15 mouse cellular contexts compared by ENCODE assay signal in the genomic region with DNA sequence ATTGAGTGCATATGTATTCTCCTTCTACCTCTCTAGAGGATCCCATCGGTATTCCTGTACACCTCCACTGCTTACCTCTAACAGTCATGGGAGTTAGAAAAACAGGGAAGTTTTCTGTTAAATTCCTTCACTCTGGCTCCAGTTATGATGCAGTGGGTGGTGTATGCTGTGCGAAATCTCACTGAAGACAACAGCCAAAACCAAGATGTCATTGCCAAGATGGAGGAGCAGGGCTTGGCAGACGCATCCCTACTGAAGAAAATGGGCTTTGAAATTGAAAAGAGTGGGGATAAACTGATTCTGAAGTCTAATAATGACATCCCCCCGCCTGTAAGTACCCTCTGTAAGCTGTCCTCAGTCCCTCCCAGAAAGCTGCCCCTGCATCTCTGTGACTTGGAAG. TPM values are rescaled to one million over a fixed set of nuclear protein-coding genes. Genes with fewer than 3 reads are reported as not detected.
DNase-seq lines count a peak whose midpoint lies in the region; ATAC-seq and TF ChIP-seq lines count a peak whose summit lies in the region.
"Had no signal": no experiment of that assay in that cellular context is flagged by ENCODE, and none has a peak within 500 bp of the region (broad histone marks: within the 10 kb centered on the region; RNA-seq: fewer than 3 reads in every experiment).

No protein-coding gene starts in this region.

- no peak overlapping the region for H3K4me3 ChIP-seq in layer of hippocampus, adult 2 months
- H3K4me3 ChIP-seq in embryonic facial prominence, embryonic 10.5 days, result no peak overlapping the region
- no peak overlapping the region for H3K4me3 ChIP-seq in forebrain, embryonic 16.5 days (replicated peaks; ENCODE audit: low read length)
- H3K4me3 ChIP-seq in midbrain, embryonic 14.5 days (replicated peaks; ENCODE audit: low read depth, low read length), result no peak overlapping the region
- H3K4me3 ChIP-seq in liver, postnatal 0 days (ENCODE audit: low read depth, low read length), result no peak overlapping the region
- H3K4me3 ChIP-seq: liver, embryonic 13.5 days had no signal

- peaks cover 54% of the 10 kb centered on the region for H3K4me1 ChIP-seq in embryonic facial prominence, embryonic 10.5 days
- H3K4me1 ChIP-seq in forebrain, embryonic 16.5 days (replicated peaks; ENCODE audit: control insufficient read depth, insufficient read depth, low read length), result peaks cover 88% of the 10 kb centered on the region
- peaks cover 90% of the 10 kb centered on the region for H3K4me1 ChIP-seq in midbrain, embryonic 14.5 days (ENCODE audit: control insufficient read depth, insufficient read depth, low read length)
- H3K4me1 ChIP-seq in liver, postnatal 0 days (ENCODE audit: insufficient read depth), result no peaks in the 10 kb centered on the region
- H3K4me1 ChIP-seq: liver, embryonic 13.5 days had no signal

- H3K4me2 ChIP-seq in forebrain, embryonic 16.5 days (ENCODE audit: low read length), result no peak overlapping the region
- H3K4me2 ChIP-seq in midbrain, embryonic 14.5 days (ENCODE audit: low read length), result no peak overlapping the region
- H3K4me2 ChIP-seq in liver, postnatal 0 days (ENCODE audit: low read depth, low read length), result no peak overlapping the region
- H3K4me2 ChIP-seq: liver, embryonic 13.5 days had no signal

- no peaks in the 10 kb centered on the region for H3K9me3 ChIP-seq in embryonic facial prominence, embryonic 10.5 days
- no peaks in the 10 kb centered on the region for H3K9me3 ChIP-seq in forebrain, embryonic 16.5 days (ENCODE audit: control insufficient read depth, low read length)
- no peaks in the 10 kb centered on the region for H3K9me3 ChIP-seq in midbrain, embryonic 14.5 days (ENCODE audit: control insufficient read depth, low read length)
- no peaks in the 10 kb centered on the region for H3K9me3 ChIP-seq in liver, postnatal 0 days (ENCODE audit: low read length)
- H3K9me3 ChIP-seq: liver, embryonic 13.5 days had no signal

- H3K9ac ChIP-seq in forebrain, embryonic 16.5 days (replicated peaks; ENCODE audit: low read depth, low read length), result no peak overlapping the region
- no peak overlapping the region for H3K9ac ChIP-seq in midbrain, embryonic 14.5 days (replicated peaks; ENCODE audit: low read length)
- no peak overlapping the region for H3K9ac ChIP-seq in liver, postnatal 0 days (replicated peaks)
- H3K9ac ChIP-seq: liver, embryonic 13.5 days had no signal

- TF ChIP-seq EP300 in liver, postnatal 0 days (IDR thresholded peaks at IDR 0.05; ENCODE audit: low read depth), result no peak

- H3K36me3 ChIP-seq in embryonic facial prominence, embryonic 10.5 days (replicated peaks), result peaks cover 83% of the 10 kb centered on the region
- H3K36me3 ChIP-seq in forebrain, embryonic 16.5 days (ENCODE audit: control insufficient read depth, insufficient read depth), result peaks cover 5% of the 10 kb centered on the region; the same call in 1 of the 2 replicates
- peaks cover 32% of the 10 kb centered on the region for H3K36me3 ChIP-seq in midbrain, embryonic 14.5 days (ENCODE audit: control insufficient read depth, insufficient read depth, low read length)
- peaks cover 19% of the 10 kb centered on the region for H3K36me3 ChIP-seq in liver, postnatal 0 days (replicated peaks; ENCODE audit: insufficient read depth, low read length)

- no peak for ATAC-seq in forebrain, embryonic 16.5 days
- no peak for ATAC-seq in midbrain, embryonic 14.5 days (ENCODE audit: low FRiP score, low TSS enrichment)
- no peak for ATAC-seq in liver, postnatal 0 days

- H3K27me3 ChIP-seq in embryonic facial prominence, embryonic 10.5 days (replicated peaks; ENCODE audit: low read depth, poor library complexity, severe bottlenecking), result peaks cover 17% of the 10 kb centered on the region
- H3K27me3 ChIP-seq in forebrain, embryonic 16.5 days (replicated peaks; ENCODE audit: control insufficient read depth, insufficient read depth, low read length), result no peaks in the 10 kb centered on the region
- no peaks in the 10 kb centered on the region for H3K27me3 ChIP-seq in midbrain, embryonic 14.5 days (ENCODE audit: control insufficient read depth, insufficient read depth, low read length)
- no peaks in the 10 kb centered on the region for H3K27me3 ChIP-seq in liver, postnatal 0 days (ENCODE audit: insufficient read depth, low read length)
- H3K27me3 ChIP-seq: liver, embryonic 13.5 days had no signal

- 87% methylated on average over 4 of the region's 4 CpGs for WGBS in embryonic facial prominence, embryonic 10.5 days
- WGBS in forebrain, embryonic 16.5 days, result 19% methylated on average over 4 of the region's 4 CpGs
- 33% methylated on average over 4 of the region's 4 CpGs for WGBS in midbrain, embryonic 14.5 days
- WGBS in liver, postnatal 0 days (ENCODE audit: insufficient replicate concordance), result 76% methylated on average over 4 of the region's 4 CpGs

- DNase-seq in layer of hippocampus, adult 2 months (ENCODE audit: low spot score in 2 of 2), result no peak
- DNase-seq in layer of hippocampus, adult 11-12 months (ENCODE audit: low spot score), result no peak
- DNase-seq in embryonic facial prominence, embryonic 10.5 days (ENCODE audit: low spot score), result no peak
- DNase-seq in midbrain, embryonic 14.5 days, result no peak
- DNase-seq in embryo, embryonic 10.5 days (ENCODE audit: low spot score), result no peak
- DNase-seq in adipocyte (ENCODE audit: low spot score), result no peak
- no peak for DNase-seq in liver, postnatal 0 days
- DNase-seq: liver, embryonic 13.5 days had no signal

- H3K27ac ChIP-seq in layer of hippocampus, adult 2 months, result peak overlapping the region; percentile 72
- H3K27ac ChIP-seq in embryonic facial prominence, embryonic 10.5 days (replicated peaks), result peak overlapping the region; percentile 65
- peak overlapping the region; percentile 35 for H3K27ac ChIP-seq in forebrain, embryonic 16.5 days (ENCODE audit: low read length)
- H3K27ac ChIP-seq in midbrain, embryonic 14.5 days (replicated peaks; ENCODE audit: low read depth, low read length), result peak overlapping the region; percentile 77
- H3K27ac ChIP-seq in liver, postnatal 0 days (ENCODE audit: low read depth), result no peak overlapping the region
- H3K27ac ChIP-seq: liver, embryonic 13.5 days; stomach, postnatal 0 days had no signal

- TF ChIP-seq CTCF in layer of hippocampus, adult 2 months (conservative IDR thresholded peaks at IDR 0.05), result no peak
- TF ChIP-seq CTCF in liver, postnatal 0 days (IDR thresholded peaks at IDR 0.05; ENCODE audit: low read depth), result no peak

RNA-seq across cellular contexts. Expression of a gene that starts 40.9 kb away (rescaled TPM):
- not detected for total RNA-seq in layer of hippocampus, adult 2 months (2021)
- not detected in 2 replicates for polyA plus RNA-seq in embryonic facial prominence, embryonic 10.5 days (2016; fragmentation: Nextera tagmentation; extraction: Ambion mirVana)
- polyA plus RNA-seq in forebrain, embryonic 16.5 days (2015; fragmentation: Nextera tagmentation; extraction: Ambion mirVana), result not detected in 2 replicates
- polyA plus RNA-seq in midbrain, embryonic 14.5 days (2014; fragmentation: Nextera tagmentation; extraction: Ambion mirVana), result not detected in 2 replicates
- polyA plus RNA-seq in liver, postnatal 0 days (2015; fragmentation: Nextera tagmentation; extraction: Ambion mirVana), result not detected in 2 replicates
- total RNA-seq: common myeloid progenitor, adult 5-6 weeks; gastrocnemius, adult 8-10 months; left cerebral cortex, adult 8-10 months had no signal
- polyA plus RNA-seq: heart, postnatal 0 days; kidney, embryonic 16.5 days; liver, embryonic 13.5 days; stomach, postnatal 0 days had no signal
